Mouse (Mus musculus) left cerebral cortex, postnatal 25 days (tissue): ENCODE results near the gene Itga5. TPM values are rescaled to one million over a fixed set of nuclear protein-coding genes. Genes with fewer than 3 reads are reported as not detected.

Experiments
- DNase-seq, 2 experiments: peaks; one replicate each; pipeline ENCODE4 v3.0.0; 2022; ENCODE audit warnings: low spot score in 2 of 2, mixed read lengths in 1 of 2
- intact Hi-C: fragments of 180-260 bp; cut with DNase I; formaldehyde crosslinking; loops from one replicate; pipeline ENCODE4 v1.15.1; 2025
- total RNA-seq, 2 experiments: library from RNA; stranded (reverse); gene quantifications; 2 replicates each; pipeline ENCODE4 v1.2.3; 2021

Itga5 gene
- total RNA-seq, 2 experiments from 2014 or later, result 2.3 to 5.4 TPM

DNA sequence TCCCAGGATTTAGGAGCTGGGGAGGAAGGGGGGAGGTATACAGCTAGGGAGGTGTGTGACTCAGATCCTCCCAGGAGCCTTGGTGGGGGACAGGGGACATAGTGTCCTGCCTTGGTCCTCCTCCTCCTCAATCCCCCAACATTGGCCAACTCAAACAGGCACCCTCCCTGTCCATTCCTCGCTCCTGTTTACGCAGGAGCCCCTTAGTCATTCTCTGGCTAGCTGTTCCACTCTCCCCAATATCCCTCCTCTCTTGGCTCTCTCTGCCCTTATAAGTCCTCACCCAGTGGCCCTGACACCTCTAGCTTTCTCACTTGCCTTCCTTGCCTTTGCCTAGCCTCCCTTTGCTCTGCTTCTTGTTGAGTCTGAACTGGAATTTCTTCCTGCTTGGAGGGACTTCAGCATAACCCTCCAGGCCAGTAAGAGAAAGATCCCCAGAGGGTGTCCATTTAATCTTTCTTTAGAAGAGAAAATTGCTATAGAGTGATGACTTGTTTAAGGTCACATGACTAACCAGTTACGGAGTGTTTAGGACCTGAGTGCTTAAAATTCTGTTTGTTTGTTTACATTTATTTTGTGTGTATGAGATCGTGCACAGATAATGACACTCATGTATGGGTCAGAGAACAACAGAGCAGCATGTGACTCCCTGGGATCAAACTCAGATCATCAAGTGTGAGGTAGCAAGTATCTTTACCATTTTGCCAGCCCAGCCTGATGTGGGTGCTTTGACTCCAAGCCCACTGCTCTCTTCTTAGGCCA lies 1.8 kb upstream of the Itga5 start:
- no peak for DNase-seq
- intact Hi-C loops, result no loop called here

DNA sequence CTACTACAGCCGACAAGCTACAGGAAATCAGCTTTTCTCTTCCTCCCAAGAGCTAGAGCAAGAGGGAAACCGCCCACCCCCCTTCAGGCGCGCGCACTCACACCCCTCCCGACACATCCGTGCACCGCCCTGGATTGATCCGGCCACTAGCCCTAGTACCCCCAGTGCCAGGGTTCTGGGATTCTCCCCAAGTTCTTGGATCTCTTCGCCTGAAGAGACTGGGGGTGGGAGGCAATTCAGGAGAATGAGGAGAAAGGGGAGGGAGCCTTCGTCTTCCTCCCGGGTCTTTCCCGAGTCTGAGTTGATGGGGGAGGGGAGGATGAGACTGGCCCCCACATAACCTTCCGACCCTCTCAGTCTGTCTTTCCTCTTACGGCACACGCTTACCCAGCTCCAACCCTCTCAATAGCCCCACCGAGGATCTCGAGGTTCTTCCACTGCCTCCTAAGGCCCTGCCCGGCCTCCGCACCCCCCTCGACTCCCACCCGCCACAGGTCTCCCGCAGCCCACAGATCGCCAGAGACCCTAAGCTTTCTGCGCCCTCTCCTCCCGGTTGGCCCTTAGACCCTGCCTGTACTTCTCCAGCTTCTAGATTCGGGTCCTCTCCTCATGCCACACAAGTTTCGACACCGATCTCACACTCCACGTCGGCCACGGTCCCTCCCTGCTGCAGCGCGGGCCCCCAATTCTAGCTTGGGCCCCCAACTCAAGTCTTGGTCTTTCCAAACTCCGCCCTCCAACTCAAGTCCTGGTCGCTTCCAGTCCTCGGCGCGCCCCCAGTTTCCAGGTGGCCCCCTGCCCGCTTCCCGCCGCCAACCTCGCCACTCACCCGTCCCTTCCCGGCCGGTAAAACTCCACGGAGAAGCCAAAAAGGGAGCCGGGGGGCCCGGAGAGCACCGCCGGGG lies 840 bp downstream of the Itga5 start:
- intact Hi-C loops, result no loop called here
- no peak for DNase-seq

DNA sequence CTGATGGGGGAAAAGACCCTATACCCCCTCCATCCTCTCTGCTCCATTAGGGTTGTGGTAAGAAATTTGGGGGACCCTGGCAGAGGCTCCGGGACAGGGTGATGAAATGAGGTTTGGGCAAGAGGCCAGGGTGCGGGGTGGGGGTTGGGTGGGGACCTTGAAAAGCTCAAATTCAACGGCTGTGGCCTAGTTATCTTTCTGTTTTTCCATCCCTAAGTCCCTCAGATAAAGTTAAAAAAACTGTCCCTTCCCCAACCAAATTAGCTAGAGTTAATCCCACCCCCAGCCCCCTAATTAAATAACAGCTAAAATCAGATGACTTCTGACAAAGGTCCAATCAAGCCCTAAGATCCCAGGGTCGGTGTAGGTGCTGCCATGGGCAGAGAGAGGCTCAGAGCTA lies 1.8 kb downstream of the Itga5 start:
- DNase-seq, result no peak
- intact Hi-C loops, result no loop called here

DNA sequence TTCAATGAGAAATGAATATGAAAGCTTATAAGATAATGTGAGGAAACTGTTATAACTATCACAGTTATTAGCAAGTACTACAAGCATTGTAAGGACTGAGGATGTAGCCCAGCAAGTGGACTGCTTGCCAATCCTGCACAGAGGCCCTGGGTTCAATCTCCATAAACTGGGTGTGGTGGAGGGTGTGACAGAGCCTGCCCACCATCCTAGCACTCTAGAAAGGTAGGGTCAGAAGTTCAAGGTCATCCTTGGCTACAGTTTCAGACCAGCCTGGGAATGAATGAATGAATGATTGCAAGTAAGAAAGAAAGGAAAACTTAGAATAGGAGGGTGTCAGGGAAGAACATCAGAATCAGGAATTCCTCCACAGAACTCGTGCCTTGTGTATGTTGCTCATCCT lies 2.8 kb downstream of the Itga5 start:
- DNase-seq, result no peak
- intact Hi-C loops, result no loop called here

DNA sequence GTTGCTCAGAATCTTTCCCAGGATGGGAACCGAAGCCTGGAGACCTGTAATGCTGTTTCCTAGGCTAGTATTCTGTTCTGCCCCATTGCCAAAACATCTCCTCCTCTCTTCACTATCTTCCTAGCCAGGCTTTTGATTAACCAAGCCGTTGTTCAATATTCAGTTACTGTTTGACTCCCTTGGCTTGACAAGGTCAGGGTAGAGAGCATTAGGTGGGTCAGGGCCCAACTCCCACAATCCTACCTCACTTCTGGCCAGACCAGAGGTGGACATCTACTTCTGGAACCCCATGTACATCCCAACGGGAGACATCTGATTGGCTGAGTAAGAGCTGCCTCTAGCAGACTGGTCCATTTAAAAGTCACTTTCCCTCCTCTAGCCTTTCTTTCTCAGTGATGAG lies 3.6 kb downstream of the Itga5 start:
- DNase-seq, result no peak
- intact Hi-C loops, result no loop called here

DNA sequence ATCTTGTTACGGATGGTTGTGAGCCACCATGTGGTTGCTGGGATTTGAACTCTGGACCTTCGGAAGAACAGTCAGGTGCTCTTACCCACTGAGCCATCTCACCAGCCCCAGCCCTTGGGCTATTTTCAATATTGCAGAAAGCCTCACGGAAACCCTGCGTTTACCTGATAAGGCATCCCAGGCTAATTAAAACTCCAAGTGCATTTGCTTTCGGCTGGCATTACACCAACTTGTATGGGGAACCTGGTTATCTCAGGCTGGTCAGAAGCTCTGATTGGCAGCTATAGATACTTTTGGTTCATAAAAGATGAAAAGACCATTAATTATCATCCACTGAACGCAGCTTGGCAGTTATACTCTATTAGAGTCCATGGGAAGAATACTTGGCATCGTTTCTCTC lies 4.2 kb downstream of the Itga5 start:
- intact Hi-C loops, result no loop called here
- no peak for DNase-seq

DNA sequence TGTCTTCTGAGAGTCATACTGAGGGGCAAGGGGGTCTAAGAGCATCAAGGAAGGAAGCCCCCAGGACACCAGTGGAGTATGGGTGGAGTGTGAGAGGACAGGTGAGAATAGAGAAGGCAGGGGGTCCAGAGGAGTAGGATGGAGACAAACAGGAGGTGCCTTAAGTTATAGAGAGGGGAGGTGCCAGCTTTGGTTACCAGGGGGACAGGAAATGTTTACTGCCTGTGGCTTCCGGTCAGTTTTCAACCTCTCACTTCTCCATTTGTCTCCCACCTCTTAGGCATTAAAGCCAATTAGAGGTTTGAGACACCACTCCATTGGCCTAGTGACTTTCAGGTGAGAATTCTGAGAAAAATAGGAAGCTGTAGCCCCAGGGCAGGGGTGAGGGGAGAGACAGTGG lies 5.3 kb downstream of the Itga5 start:
- DNase-seq, result no peak
- intact Hi-C loops, result no loop called here

DNA sequence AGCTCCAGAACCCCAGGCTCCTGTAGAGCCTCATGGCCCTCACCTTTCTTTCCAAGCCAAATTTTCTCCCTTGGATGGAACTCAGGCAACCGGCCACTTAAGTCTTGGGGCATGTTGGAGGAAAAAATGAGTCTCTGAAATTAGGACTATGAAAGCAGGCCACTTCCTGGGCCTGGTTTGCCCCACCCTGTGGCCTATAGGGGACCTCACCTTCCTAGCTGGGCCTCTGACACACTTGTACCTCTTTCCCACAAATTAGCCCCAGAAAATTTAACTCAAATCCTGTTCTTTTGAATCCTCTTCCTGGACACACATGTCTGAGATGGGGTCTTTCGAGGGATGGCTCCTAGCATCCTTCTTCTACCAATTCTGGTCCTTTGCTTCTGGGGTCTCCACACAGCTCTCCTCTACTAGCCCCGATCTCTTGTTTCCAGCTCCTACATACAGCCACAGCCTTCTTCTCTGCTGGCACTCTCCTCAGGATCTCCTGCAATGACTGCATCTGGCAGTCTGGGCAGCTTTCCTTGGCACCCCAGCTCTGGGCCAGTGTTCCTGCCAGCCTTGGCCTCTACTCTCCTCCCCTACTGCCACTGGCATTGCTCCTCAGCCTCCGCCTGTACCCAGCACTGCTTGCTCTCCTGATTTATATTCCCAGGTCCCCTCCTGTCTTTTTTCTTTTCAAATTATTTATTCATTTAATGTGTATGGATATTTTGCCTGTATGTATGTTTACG lies 6.5 kb downstream of the Itga5 start:
- intact Hi-C loops, result no loop called here
- DNase-seq, result peak in 1 of 2 experiments; percentile 46

DNA sequence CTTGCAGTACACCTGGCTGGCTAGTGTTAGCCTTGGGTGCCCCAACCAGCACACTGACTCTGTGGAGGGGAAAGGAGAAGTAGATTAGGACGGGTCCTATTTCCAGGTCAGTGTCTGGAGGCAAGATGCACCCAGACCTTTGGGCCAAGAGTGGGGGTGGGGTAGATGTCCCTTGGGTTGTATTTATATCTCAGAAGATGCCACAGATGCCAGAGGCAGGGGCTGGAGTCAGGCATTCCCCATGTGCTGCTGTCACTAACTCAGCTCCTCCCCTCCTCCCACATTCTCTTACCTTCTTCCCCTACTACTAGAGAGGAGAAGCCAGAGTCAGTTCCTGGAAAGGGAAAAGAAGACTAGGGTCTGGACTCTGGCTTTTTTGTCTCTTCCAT lies 7.4 kb downstream of the Itga5 start:
- DNase-seq, result no peak
- intact Hi-C loops, result no loop called here

DNA sequence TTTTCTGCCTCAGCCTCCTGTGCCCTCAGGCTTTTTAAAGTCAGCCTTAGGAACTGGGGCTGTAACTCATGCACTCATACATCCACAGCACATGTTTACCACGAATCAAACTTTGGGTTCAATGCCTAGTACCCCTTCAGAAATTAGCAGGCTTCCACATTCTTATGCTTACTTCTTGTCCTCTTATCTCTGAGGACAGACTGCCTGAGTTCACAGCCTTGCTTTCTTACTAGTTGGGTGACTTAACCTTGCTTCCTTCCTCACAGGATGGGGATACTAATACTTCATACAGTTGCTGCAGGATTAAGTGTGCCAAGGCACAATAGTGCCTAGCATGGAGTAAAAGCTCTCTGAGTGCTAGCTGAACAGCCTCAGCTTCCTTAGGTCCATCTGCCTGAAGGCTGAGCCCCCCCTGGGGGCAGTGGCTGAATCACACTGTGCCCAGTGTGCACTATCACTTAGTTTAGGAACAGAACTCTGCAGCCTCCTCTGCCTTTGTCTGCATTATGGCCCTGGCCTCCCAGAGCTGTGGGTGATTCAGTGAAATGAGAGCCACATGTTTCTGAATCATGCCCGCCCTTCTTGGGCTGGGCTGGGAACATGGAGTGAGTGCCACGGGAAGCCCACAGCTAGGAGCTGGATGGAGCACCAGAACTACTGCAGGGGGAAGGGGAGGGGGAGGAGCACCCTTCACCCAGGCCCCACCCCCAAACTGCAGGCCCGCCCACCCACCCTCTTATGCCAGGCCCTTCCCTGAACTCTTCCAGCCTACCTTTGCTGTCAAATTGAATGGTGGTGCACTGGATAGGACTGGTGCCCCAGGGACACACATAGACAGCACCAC lies 8.1 kb downstream of the Itga5 start:
- intact Hi-C loops, result no loop called here
- DNase-seq, result peak in 1 of 2 experiments; percentile 51

DNA sequence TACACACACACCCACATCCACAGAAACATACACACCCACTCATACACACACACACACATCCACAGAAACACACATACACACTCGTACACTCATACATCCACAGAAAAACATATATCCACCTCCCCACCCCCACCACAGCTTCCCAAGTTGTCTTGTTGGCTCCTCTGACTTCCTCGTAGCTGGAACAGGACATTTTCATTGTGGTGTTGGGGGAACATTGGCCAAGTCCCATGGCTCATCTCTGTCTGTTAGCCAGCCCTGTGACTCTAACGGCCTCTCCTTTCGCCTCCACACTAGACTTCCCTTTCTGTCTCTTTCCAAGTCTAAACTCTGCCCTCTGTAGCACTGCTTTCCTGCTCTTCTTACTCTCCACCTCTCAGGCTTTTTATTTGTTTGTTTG lies 8.7 kb downstream of the Itga5 start:
- no peak for DNase-seq
- intact Hi-C loops, result no loop called here

DNA sequence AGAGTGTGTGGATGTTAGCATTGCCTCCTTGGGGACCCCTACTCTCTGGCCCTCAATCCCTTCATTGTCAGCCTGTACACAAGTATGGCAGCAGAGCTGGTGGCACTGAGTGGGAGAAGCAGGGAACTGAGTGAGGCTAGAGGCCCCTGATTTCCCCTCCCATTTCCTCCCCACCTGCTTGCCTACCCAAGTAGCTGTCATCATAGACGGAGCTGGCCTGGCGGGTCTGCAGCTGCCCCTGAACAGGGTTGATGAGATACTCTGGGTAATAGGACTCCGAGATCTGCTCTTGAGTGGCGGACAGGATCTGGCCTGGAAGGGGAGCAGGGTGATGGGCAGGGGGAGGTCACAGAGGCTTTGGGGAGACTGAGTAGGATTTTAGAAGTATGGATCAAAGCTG lies 10.4 kb downstream of the Itga5 start:
- intact Hi-C loops, result no loop called here
- no peak for DNase-seq

DNA sequence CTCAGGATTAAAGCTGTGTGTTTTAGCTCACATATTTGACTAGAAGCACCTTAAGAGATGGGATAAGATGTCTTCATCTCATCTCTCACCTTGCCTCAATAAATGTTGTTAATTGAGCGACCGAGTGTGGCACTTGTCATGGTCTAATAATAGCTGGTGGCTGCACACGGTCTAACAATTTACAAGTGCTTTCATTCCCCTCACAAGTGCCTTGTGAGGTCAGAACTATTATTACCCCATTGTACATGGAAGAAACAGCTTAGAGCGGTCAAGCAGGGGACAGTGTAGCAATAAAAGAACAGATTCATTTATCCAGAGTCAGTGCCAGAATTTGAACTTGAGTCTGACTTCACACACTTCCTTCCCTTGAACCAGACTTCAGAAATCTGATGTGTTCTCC lies 11.1 kb downstream of the Itga5 start:
- intact Hi-C loops, result no loop called here
- DNase-seq, result no peak

DNA sequence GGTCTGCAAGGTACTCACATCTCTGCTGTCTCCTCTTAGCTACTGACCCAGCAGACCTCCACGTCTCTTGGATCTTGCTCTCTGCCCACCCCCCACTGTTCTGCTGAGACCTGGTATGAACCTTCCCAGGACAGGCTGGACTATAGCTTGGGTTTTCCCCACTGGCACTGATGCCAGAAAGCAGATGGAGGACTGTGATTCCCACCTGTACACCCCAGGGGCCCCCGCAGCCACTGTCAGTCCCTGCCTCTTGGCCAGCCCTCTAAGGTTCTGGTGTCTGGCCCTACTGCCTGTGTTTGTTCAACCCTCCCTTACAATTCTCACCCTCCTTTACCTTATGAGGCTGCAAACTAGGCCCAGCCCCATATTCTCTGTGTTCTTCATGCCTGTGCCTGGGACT lies 11.9 kb downstream of the Itga5 start:
- intact Hi-C loops, result no loop called here
- DNase-seq, result no peak

DNA sequence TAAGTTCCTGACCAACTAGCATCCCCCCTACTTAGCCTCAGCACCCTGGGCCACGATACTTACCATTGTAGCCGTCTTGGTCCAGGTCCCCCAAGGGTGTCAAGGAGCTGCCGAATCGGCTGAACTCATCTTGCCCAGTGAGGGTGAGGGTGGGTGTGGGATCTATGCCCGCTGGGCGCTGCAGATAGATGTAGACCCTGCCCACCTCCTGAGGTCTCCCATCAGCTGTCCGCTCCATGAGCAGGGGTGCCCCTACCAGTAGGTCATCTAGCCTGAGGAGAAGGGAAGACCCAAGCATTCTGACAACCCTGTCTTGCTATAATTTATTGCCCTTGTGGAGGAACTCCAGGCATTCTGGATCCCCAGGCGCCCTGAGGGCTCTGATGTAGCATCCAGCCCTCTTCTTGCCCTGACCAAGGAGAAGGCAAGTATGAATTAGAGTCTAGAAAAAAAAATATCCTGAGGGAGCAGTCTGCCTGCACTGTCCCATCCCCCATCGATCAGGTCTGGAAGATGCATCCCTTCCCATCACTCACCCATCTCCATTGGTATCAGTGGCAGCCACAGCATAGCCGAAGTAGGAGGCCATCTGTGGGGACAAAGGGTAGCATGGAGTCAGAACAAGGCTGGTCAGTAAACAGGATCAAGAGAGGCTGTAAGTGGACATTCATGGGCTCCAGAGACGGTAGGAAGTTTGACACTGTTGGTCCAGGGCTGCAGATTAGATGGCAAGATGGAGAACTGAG lies 12.9 kb downstream of the Itga5 start:
- DNase-seq, result no peak
- intact Hi-C loops, result no loop called here

DNA sequence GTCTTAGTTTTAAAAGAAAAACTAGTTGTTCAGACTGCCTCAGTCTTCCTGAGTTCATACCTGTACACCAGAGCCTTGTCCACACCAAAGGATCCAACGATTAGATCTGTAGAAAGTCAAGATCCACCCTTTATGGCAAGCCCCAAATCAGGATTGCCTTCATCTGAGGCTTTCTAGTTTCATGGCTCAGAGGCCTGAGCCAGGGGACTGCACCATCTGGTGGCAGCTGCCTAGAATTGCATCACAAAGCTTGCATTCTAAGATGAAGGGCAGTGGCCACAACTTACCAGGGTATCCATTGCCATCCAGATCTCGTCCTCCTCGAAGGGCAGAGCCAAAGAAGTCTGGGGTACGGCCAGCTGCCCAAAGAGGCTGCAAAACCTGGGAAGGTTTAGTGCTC lies 13.7 kb downstream of the Itga5 start:
- peak in 1 of 2 experiments; percentile 52 for DNase-seq
- intact Hi-C loops, result no loop called here

DNA sequence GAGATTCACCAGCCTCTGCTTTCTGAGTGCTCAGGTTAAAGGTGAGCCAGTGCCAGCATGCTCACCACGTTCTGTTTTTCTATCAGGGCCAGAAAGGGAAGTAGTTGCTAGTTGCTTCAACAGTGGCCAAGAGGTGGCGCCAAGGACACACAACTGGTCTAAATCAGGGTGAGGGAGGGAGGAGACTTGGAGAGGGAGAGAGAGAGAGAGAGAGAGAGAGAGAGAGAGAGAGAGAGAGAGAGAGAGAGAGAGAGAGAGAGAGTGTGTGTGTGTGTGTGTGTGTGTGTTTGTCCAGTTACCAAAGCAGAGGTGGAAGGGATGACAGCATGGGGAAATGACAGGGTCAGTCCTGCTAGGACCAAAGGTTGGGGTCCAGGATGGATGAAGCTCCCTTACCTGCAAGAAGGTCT lies 19.3 kb downstream of the Itga5 start:
- intact Hi-C loops, result loop anchor here (2.0 kb wide), 1 partner anchor 42 kb away; no protein-coding TSS in a partner anchor
- peak in 1 of 2 experiments; percentile 67 for DNase-seq

DNA sequence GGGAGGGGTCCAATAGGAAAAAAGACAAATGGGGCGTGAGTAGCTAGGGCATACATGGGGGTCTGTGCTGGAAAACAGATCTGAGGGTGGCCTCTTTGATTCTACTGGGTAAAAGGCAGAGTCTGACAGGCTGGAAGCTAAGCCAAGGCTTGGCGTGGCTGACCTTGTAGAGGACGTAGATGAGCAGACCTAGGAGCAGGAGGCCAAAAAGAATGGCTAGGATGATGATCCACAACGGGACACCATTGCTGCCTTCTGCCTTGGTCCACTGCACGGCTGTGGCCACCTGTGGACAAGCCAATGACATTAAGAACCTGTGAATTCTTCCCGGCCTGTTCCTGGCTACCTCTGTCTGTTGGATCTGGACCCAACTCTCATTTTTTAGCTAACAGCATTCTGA lies 20.8 kb downstream of the Itga5 start:
- DNase-seq, result no peak
- intact Hi-C loops, result loop anchor here (2.0 kb wide), 1 partner anchor 43 kb away; no protein-coding TSS in a partner anchor

DNA sequence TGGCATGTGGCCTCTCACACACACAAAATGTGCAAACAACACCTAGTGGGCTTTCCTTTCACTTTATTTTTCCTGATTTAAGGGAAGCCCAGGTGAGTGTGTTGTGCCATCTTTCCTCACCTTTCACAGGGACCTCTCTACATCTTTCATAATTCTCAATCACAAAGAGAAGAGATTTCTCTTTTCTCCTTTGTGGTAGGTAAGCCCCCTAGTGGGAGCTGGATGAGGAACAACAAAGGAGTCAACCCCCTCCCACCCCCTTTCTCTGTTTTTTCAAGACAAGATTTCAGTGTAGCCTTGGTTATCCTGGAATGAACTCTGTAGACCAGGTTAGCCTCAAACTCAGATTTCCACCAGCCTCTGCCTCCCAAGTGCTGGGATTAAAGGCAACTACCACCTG lies 23.0 kb downstream of the Itga5 start:
- intact Hi-C loops, result no loop called here
- DNase-seq, result no peak
